Mouse (Mus musculus): ENCODE results near the gene Mast1.

- TF ChIP-seq GATA1 (IDR thresholded peaks at IDR 0.05; ENCODE audit: low read length) (no peak), TAL1 (IDR thresholded peaks at IDR 0.05; ENCODE audit: low read length) (no peak)
Measured at GRCm38 (mm10) chr8:84981644-84982498, 44.7 kb upstream of the Mast1 start.

Data from erythroblast, embryonic 14.5 days (primary cell).